Mouse (Mus musculus): ENCODE measurements at regions not wholly inside any gene's neighbourhood (a gene's known extent, or its start where the extent isn't known, plus 50 kb on each side); places are given as distances from the start of the nearest gene placed in this dataset.

GRCm38 (mm10) chr8:114063566-114063965 lies 69.8 kb upstream of the Nudt7 start:
- no peak for DNase-seq (ENCODE audit: low spot score)

GRCm38 (mm10) chr8:114072330-114072729 lies 61.0 kb upstream of the Nudt7 start:
- DNase-seq (ENCODE audit: low spot score), result no peak

GRCm38 (mm10) chr8:114074122-114074521 lies 59.2 kb upstream of the Nudt7 start:
- no peak for DNase-seq (ENCODE audit: low spot score)

- DNase-seq (ENCODE audit: low spot score), result no peak
These were observed 56.7 kb upstream of the Nudt7 start for GRCm38 (mm10) chr8:114076701-114077100.

- peak; percentile 26 for DNase-seq (ENCODE audit: low spot score)
These were observed 52.2 kb upstream of the Nudt7 start for GRCm38 (mm10) chr8:114081049-114081756.

GRCm38 (mm10) chr8:114081757-114082059 lies 51.6 kb upstream of the Nudt7 start:
- no peak for DNase-seq (ENCODE audit: low spot score)

All from lung, postnatal 25 days (tissue).